Mouse (Mus musculus) forebrain, embryonic 14.5 days (tissue): ENCODE data around the gene Pmis2. TPM values are rescaled to one million over a fixed set of nuclear protein-coding genes. Genes with fewer than 3 reads are reported as not detected.

Experiments
- ATAC-seq: fragments of 200-750 bp; cut with Nextera tagmentation; 2 replicates; pipeline ENCODE4 v1.8.0; 2017; ENCODE audit warnings: mild to moderate bottlenecking, moderate library complexity
- DNase-seq: peaks from one replicate; pipeline ENCODE4 v3.0.0-alpha.2; 2015; ENCODE audit warnings: low spot score
- H3K27ac ChIP-seq: fragments of 300-500 bp; sonication (generic); 2 replicates; pipeline ENCODE4 v1.5.1; 2014; ENCODE audit warnings: low read depth, mild to moderate bottlenecking, control low read depth, low read length, moderate library complexity
- H3K27me3 ChIP-seq: fragments of 300-500 bp; sonication (generic); replicated peaks from 2 replicates; pipeline ENCODE4 v1.6.1; 2014; ENCODE audit warnings: low read length, control low read depth, mixed read lengths; ENCODE audit not compliant: control insufficient read depth, insufficient read depth
- H3K36me3 ChIP-seq: fragments of 300-500 bp; sonication (generic); 2 replicates; pipeline ENCODE4 v1.6.1; 2014; ENCODE audit warnings: low read length, control low read depth; ENCODE audit not compliant: control insufficient read depth, insufficient read depth
- H3K4me1 ChIP-seq: fragments of 300-500 bp; sonication (generic); 2 replicates; pipeline ENCODE4 v1.6.1; 2014; ENCODE audit warnings: antibody characterized with exemption, low read length, control low read depth; ENCODE audit not compliant: control insufficient read depth, insufficient read depth
- H3K4me2 ChIP-seq: fragments of 300-500 bp; sonication (generic); 2 replicates; pipeline ENCODE4 v1.6.1; 2014; ENCODE audit warnings: mild to moderate bottlenecking, control low read depth, low read length
- H3K4me3 ChIP-seq: fragments of 300-500 bp; sonication (generic); 2 replicates; pipeline ENCODE4 v1.5.1; 2014; ENCODE audit warnings: low read depth, low read length, control low read depth
- H3K9ac ChIP-seq: fragments of 300-500 bp; sonication (generic); 2 replicates; pipeline ENCODE4 v1.6.1; 2014; ENCODE audit warnings: mild to moderate bottlenecking, low read length, control low read depth, moderate library complexity
- H3K9me3 ChIP-seq: fragments of 300-500 bp; sonication (generic); replicated peaks from 2 replicates; pipeline ENCODE4 v1.6.1; 2016; ENCODE audit warnings: low read length, control low read depth, mixed read lengths; ENCODE audit not compliant: control insufficient read depth
- WGBS: fragments of 180-500 bp; shearing (Covaris S2); extraction: QIAGEN DNeasy Blood & Tissue Kit; methylation state at CpG from one replicate; pipeline ENCODE4 v1.1.7; 2014; 5-methylcytosine and 5-hydroxymethylcytosine counted together
- polyA plus RNA-seq: library from polyadenylated mRNA; unstranded; fragments of >200 nt; fragmentation: Nextera tagmentation; extraction: Ambion mirVana; gene quantifications from 2 replicates; pipeline ENCODE4 v1.2.1, GENCODE M21; 2014

Pmis2 gene
- not detected in 2 replicates for polyA plus RNA-seq

DNA sequence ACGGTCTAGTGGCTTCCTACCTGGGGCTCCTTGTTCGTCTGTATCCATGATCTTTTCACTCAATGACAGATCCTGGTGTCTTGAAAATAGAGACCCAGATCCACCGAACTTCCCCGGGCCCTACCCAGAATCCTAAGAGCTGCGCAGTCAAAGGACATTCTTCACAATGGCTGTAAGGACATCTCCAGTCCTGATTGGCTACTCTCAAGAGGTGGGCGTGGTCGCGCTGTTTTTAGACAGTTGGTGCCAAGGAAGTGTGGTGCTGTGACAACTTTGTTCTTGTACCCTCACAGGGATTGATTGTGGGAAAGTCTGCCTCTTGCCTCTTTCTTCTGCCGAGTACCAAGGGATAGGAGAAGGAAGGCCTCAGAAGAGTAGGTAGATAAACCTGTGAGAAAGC is at the start of gene Pmis2:
TSS of gene Pmis2 (minus strand) at position 126 of the 400 bp plus-strand sequence.
- no peak within 1 kb of the TSS for H3K4me2 ChIP-seq
- 77% methylated on average over 9 of the region's 9 CpGs for WGBS
- ATAC-seq (no peak), DNase-seq (no peak)
- H3K4me1 ChIP-seq: no peaks in the 10 kb centered on the region
- no peaks in the 10 kb centered on the region for H3K9me3 ChIP-seq
- no peaks in the 10 kb centered on the region for H3K36me3 ChIP-seq
- H3K27me3 ChIP-seq: no peaks in the 10 kb centered on the region
- no peak within 1 kb of the TSS for H3K27ac ChIP-seq
- no peak within 1 kb of the TSS for H3K4me3 ChIP-seq
- no peak within 1 kb of the TSS for H3K9ac ChIP-seq

DNA sequence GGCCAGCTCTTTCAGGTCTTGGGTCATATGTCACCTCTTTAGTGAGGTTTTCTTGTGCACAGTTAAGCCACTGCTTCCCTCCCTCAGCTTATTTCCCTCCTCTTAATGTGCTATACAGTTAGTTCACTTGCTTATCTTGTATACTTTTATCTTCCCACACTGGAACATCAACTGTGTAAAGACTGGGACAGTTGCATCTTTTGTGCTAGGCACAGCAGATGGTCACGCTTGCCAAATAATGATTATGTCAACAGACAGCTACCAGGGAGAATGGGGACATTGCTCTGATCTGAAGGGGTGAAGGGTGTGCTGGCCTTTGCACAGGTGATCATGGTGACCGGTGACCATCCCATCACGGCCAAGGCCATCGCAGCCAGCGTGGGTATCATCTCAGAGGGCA is 48.3 kb upstream of the Pmis2 start:
- no peak overlapping the region for H3K9ac ChIP-seq
- no peak overlapping the region for H3K4me3 ChIP-seq
- peaks cover 11% of the 10 kb centered on the region for H3K27me3 ChIP-seq
- WGBS: 95% methylated on average over 5 of the region's 5 CpGs
- no peak overlapping the region for H3K27ac ChIP-seq
- H3K4me1 ChIP-seq: peaks cover 4% of the 10 kb centered on the region
- DNase-seq: no peak
- ATAC-seq: no peak
- no peaks in the 10 kb centered on the region for H3K9me3 ChIP-seq
- no peak overlapping the region for H3K4me2 ChIP-seq
- H3K36me3 ChIP-seq: no peaks in the 10 kb centered on the region

DNA sequence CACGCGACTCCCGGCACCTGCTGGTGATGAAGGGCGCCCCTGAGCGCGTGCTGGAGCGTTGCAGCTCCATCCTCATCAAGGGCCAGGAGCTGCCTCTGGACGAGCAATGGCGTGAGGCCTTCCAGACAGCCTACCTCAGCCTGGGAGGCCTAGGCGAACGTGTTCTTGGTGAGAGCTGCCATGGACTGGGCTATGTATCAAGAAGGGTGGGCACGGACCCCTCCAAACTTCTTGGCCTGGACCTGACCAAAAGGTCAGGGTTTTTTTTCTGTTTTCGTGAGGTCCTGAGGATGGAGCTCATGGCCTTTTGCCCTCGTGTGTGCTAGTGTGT is 46.3 kb upstream of the Pmis2 start:
- DNase-seq (no peak), ATAC-seq (no peak)
- Histone ChIP-seq H3K27ac (no peak overlapping the region), H3K4me1 (peaks cover 4% of the 10 kb centered on the region), H3K9me3 (no peaks in the 10 kb centered on the region), H3K36me3 (no peaks in the 10 kb centered on the region), H3K4me3 (peak overlapping the region; percentile 22), H3K9ac (peak overlapping the region; percentile 29; the same call in 1 of the 2 replicates), H3K27me3 (peaks cover 11% of the 10 kb centered on the region), H3K4me2 (peak overlapping the region; percentile 56)
- WGBS: 7% methylated on average over 14 of the region's 14 CpGs

DNA sequence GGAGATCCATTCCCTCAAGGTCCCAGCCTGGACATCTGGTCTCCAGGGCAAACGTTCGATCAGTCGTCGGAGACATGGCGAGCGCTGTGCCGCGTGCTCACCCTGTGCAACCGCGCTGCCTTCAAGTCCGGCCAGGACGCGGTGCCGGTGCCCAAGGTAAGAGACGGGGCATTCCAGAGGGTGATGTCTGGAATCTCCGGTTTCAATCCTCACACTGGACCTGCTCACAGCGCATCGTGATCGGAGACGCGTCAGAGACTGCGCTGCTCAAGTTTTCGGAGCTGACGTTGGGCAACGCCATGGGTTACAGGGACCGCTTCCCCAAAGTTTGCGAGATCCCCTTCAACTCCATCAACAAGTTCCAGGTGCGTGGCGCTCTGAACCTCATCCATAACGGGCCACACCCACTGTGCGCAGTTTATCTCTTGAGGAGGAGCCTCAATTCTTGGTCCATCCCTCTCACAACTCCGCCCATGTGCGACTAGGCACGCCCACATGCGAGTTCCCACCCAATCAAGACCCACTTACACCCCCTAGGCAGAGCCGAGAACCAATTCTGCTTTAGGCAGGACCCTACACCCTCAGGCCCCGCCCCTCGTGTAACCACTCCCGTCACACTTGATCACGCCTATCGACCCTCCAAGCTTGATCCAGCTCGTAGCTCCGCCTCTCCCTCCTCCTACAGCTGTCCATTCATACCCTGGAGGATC is 45.8 kb upstream of the Pmis2 start:
- whole genome bisulfite sequencing: 1% methylated on average over 43 of the region's 43 CpGs
- Histone ChIP-seq H3K9me3 (no peaks in the 10 kb centered on the region), H3K27me3 (peaks cover 11% of the 10 kb centered on the region), H3K4me1 (peaks cover 4% of the 10 kb centered on the region), H3K36me3 (no peaks in the 10 kb centered on the region), H3K4me2 (peak overlapping the region; percentile 56), H3K9ac (peak overlapping the region; percentile 29; the same call in 1 of the 2 replicates), H3K27ac (no peak overlapping the region), H3K4me3 (peak overlapping the region; percentile 22)
- DNase-seq: peak; percentile 89
- peak; percentile 89 for ATAC-seq

DNA sequence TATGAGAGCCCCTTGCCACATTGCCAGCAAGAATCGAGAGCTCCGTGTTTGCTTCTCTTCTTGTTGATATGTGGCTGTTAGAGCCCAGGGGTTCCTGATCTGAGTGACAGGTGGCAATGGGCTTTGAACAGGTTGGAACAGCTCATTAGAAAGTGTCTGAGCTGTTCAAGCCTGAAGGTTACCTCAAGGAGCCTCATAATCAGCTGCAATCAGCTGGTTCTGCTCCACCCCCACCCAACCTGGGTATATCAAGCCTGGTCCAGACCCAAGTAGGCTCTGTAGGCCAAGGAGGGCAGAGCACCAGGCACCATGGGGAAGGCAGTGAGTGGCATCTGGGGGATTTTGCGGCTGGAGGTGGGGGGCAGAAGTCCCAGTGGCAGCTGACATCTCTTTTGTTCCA is 40.5 kb upstream of the Pmis2 start, which contains the start of gene Atp4a:
TSS of gene Atp4a (plus strand) at position 268 of the 400 bp plus-strand sequence.
- H3K4me2 ChIP-seq: no peak within 1 kb of the TSS
- H3K27me3 ChIP-seq: peaks cover 5% of the 10 kb centered on the region
- H3K36me3 ChIP-seq: no peaks in the 10 kb centered on the region
- ATAC-seq (no peak), DNase-seq (no peak)
- H3K9ac ChIP-seq: no peak within 1 kb of the TSS
- no peak within 1 kb of the TSS for H3K4me3 ChIP-seq
- 91% methylated on average over 3 of the region's 3 CpGs for WGBS
- no peak within 1 kb of the TSS for H3K27ac ChIP-seq
- H3K4me1 ChIP-seq: no peaks in the 10 kb centered on the region
- no peaks in the 10 kb centered on the region for H3K9me3 ChIP-seq

DNA sequence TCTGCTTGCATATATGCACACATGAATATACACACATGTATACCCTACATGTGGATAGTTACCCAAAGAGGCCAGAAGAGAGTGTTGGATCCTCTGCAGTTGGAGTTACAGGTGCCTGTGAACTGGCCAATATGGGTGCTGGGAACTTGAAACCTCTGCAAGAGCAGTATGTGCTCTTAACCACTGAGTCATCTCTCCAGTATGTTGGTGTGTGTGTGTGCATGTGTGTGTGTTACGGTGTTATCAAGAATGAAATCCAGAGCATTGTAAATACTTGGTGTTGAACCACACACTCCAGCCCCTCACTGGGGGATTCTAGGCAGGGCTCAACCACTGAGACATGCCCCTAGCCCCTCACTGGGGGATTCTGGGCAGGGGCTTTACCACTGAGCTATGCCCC is 36.0 kb upstream of the Pmis2 start:
- WGBS: 84% methylated on average over 1 of the region's 1 CpGs
- H3K4me3 ChIP-seq: no peak overlapping the region
- no peak overlapping the region for H3K4me2 ChIP-seq
- H3K4me1 ChIP-seq: no peaks in the 10 kb centered on the region
- H3K9ac ChIP-seq: no peak overlapping the region
- DNase-seq: no peak
- no peaks in the 10 kb centered on the region for H3K36me3 ChIP-seq
- H3K9me3 ChIP-seq: no peaks in the 10 kb centered on the region
- H3K27me3 ChIP-seq: no peaks in the 10 kb centered on the region
- H3K27ac ChIP-seq: no peak overlapping the region
- ATAC-seq: no peak

DNA sequence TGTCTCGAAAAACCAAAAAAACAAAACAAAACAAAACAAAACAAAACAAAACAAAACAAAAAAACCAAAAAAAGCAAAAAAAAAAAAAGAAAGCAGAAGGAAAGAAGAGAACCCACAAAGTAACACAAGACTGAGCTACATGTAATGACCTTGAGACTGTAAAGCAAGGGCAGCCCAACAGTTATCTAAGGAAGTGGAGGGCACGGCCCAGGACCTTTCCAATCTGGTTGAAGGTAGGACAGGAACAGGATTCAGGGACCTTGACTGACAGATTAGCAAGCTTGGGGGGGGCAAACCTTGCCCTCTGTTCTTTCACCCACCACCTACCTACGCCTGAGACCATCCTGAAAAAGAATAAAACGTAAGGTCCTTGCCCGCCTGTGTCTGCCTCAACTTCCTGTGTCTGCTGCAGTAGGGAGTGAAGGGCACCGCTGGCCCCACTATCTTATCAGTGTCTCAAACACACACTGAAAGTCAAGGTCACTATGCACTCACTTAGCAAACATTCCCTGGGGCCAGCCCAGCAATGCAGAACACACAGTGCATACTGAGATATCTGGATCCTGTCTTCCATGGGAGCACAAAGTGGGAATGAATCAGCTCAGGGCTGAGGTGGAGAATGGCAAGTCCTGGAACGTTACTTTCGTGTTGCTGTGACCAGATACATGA is 34.9 kb upstream of the Pmis2 start:
- Histone ChIP-seq H3K9ac (no peak overlapping the region), H3K27ac (no peak overlapping the region), H3K4me3 (no peak overlapping the region), H3K27me3 (no peaks in the 10 kb centered on the region), H3K36me3 (no peaks in the 10 kb centered on the region), H3K4me2 (no peak overlapping the region), H3K4me1 (no peaks in the 10 kb centered on the region), H3K9me3 (no peaks in the 10 kb centered on the region)
- WGBS: 84% methylated on average over 8 of the region's 8 CpGs
- ATAC-seq: no peak
- DNase-seq: no peak

DNA sequence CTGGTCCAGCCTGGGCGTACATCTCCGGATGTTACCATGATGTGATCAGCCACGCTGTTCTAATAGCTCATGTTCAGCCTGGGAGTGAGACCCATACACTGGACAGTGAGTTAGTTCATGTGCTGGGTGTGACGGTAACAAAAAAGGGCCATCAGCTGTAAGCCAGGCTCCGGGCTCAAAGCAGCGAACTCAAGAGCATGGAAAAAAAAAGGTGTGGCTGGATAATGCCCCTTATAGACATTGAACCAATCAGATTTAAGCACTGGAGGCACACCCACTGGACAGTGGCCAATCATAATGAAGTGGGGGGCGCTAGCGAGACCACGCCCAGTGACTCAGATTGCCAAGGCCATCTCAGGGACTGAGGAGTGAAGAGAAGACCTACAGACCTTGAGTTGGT is 27.2 kb upstream of the Pmis2 start, which contains the start of gene 2200002J24Rik:
TSS of gene 2200002J24Rik (plus strand) at position 338 of the 400 bp plus-strand sequence.
- no peak within 1 kb of the TSS for H3K9ac ChIP-seq
- ATAC-seq: no peak
- no peak within 1 kb of the TSS for H3K4me3 ChIP-seq
- no peaks in the 10 kb centered on the region for H3K9me3 ChIP-seq
- no peaks in the 10 kb centered on the region for H3K4me1 ChIP-seq
- H3K27ac ChIP-seq: no peak within 1 kb of the TSS
- H3K4me2 ChIP-seq: no peak within 1 kb of the TSS
- DNase-seq: peak; percentile 37
- 35% methylated on average over 9 of the region's 9 CpGs for WGBS
- no peaks in the 10 kb centered on the region for H3K27me3 ChIP-seq
- H3K36me3 ChIP-seq: no peaks in the 10 kb centered on the region

DNA sequence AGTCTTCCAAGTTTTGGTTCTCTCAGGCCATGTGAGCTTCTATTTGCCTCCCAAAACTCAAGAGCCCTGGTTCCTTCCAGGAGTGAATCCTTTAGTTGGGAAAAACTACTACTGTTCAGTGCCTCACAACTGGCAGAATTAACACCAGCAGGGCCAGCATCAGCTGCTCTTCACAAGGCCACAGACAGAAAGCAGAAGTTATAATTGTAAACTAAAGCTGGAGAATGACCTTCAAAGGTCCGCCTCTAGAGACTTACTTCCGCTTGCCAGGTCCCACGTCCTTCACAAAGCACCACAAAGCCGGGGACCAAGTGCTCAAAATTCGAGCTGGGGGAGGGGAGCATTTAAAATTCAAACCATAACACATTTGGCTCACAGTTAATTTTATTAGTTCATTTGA is 26.7 kb upstream of the Pmis2 start:
- Histone ChIP-seq H3K4me3 (no peak overlapping the region), H3K27ac (no peak overlapping the region), H3K4me2 (no peak overlapping the region), H3K27me3 (no peaks in the 10 kb centered on the region), H3K9me3 (no peaks in the 10 kb centered on the region), H3K36me3 (no peaks in the 10 kb centered on the region), H3K9ac (no peak overlapping the region), H3K4me1 (no peaks in the 10 kb centered on the region)
- DNase-seq (no peak), ATAC-seq (no peak)
- 78% methylated on average over 5 of the region's 5 CpGs for WGBS
